ENCODE assay signal across 8 mouse cellular contexts in genomic region chrX:71365011-71365410, GRCm38 (mm10). TPM values are rescaled to one million over a fixed set of nuclear protein-coding genes. Genes with fewer than 3 reads are reported as not detected.
DNase-seq lines count a peak whose midpoint lies in the region; ATAC-seq lines count a peak whose summit lies in the region.

No protein-coding gene starts in this region.

- DNase-seq in spleen, adult 12 weeks (ENCODE audit: low spot score): peak; percentile 11
- DNase-seq in spleen, adult 18-20 months: no peak
- peak; percentile 35 for DNase-seq in cerebellum, adult 8-10 months
- peak; percentile 8 to 17 for DNase-seq in frontal cortex, postnatal 10 days (ENCODE audit: low spot score in 2 of 2)
- DNase-seq in liver, embryonic 11.5 days (ENCODE audit: low spot score): peak; percentile 51
- peak; percentile 20 for DNase-seq in thymus, postnatal 14 days

- 0 out of 2 replicates have a peak, but pooled peaks cover 2% of the 10 kb centered on the region for H3K4me1 ChIP-seq in intestine, embryonic 16.5 days (ENCODE audit: control insufficient read depth, insufficient read depth, low read length)
- H3K4me1 ChIP-seq in liver, embryonic 11.5 days (replicated peaks; ENCODE audit: control insufficient read depth, insufficient read depth, low read length): no peaks in the 10 kb centered on the region
- H3K4me1 ChIP-seq in neural tube, embryonic 12.5 days: no peaks in the 10 kb centered on the region

- peak overlapping the region; percentile 59 for H3K27ac ChIP-seq in intestine, embryonic 16.5 days (ENCODE audit: low read length)
- 0 out of 2 replicates have a peak overlapping the region, but pooled peaks have one; percentile 25 for H3K27ac ChIP-seq in liver, embryonic 11.5 days (ENCODE audit: low read depth, low read length)
- H3K27ac ChIP-seq in neural tube, embryonic 12.5 days: peak overlapping the region; percentile 26; the same call in 1 of the 2 replicates

- WGBS in intestine, embryonic 16.5 days: 15% methylated on average over 16 of the region's 20 CpGs
- WGBS in liver, embryonic 11.5 days: 23% methylated on average over 15 of the region's 20 CpGs
- WGBS in neural tube, embryonic 12.5 days: 29% methylated on average over 17 of the region's 20 CpGs

- peak overlapping the region; percentile 80 for H3K9ac ChIP-seq in intestine, embryonic 16.5 days (ENCODE audit: low read depth, low read length)
- H3K9ac ChIP-seq in liver, embryonic 11.5 days (ENCODE audit: low read depth, low read length): peak overlapping the region; percentile 76
- H3K9ac ChIP-seq in neural tube, embryonic 12.5 days: peak overlapping the region; percentile 72

- H3K27me3 ChIP-seq in intestine, embryonic 16.5 days (replicated peaks; ENCODE audit: control insufficient read depth, insufficient read depth, low read length): no peaks in the 10 kb centered on the region
- H3K27me3 ChIP-seq in liver, embryonic 11.5 days (replicated peaks; ENCODE audit: control insufficient read depth, insufficient read depth, low read length): no peaks in the 10 kb centered on the region
- H3K27me3 ChIP-seq in neural tube, embryonic 12.5 days (replicated peaks): no peaks in the 10 kb centered on the region

- ATAC-seq in intestine, embryonic 16.5 days: peak; percentile 75
- ATAC-seq in liver, embryonic 11.5 days (replicated peaks; ENCODE audit: low FRiP score): peak; percentile 61
- peak; percentile 71 for ATAC-seq in neural tube, embryonic 12.5 days (ENCODE audit: low FRiP score, low read depth)

- H3K4me2 ChIP-seq in intestine, embryonic 16.5 days (ENCODE audit: low read depth, low read length): peak overlapping the region; percentile 52
- peak overlapping the region; percentile 69 for H3K4me2 ChIP-seq in liver, embryonic 11.5 days
- peak overlapping the region; percentile 61 for H3K4me2 ChIP-seq in neural tube, embryonic 12.5 days (replicated peaks)

- no peaks in the 10 kb centered on the region for H3K9me3 ChIP-seq in intestine, embryonic 16.5 days (ENCODE audit: control insufficient read depth, low read length)
- no peaks in the 10 kb centered on the region for H3K9me3 ChIP-seq in liver, embryonic 11.5 days (ENCODE audit: control insufficient read depth, low read length)
- no peaks in the 10 kb centered on the region for H3K9me3 ChIP-seq in neural tube, embryonic 12.5 days

- H3K4me3 ChIP-seq in intestine, embryonic 16.5 days (ENCODE audit: low read length): peak overlapping the region; percentile 66
- peak overlapping the region; percentile 71 for H3K4me3 ChIP-seq in liver, embryonic 11.5 days (ENCODE audit: low read depth, low read length)
- H3K4me3 ChIP-seq in neural tube, embryonic 12.5 days: peak overlapping the region; percentile 59

- H3K36me3 ChIP-seq in intestine, embryonic 16.5 days (ENCODE audit: control insufficient read depth, insufficient read depth, low read length): no peaks in the 10 kb centered on the region
- H3K36me3 ChIP-seq in liver, embryonic 11.5 days (ENCODE audit: control insufficient read depth, insufficient read depth, low read length): no peaks in the 10 kb centered on the region
- no peaks in the 10 kb centered on the region for H3K36me3 ChIP-seq in neural tube, embryonic 12.5 days

RNA-seq across cellular contexts. Expression of gene Mtmr1, which starts 0.5 kb away (rescaled TPM):
- 9.3 and 10.9 TPM in 2 replicates for polyA plus RNA-seq in intestine, embryonic 16.5 days (2015; fragmentation: Nextera tagmentation; extraction: Ambion mirVana)
- polyA plus RNA-seq in liver, embryonic 11.5 days (2014; fragmentation: Nextera tagmentation; extraction: Ambion mirVana): 10.4 and 14.5 TPM in 2 replicates
- 16.8 and 19.4 TPM in 2 replicates for polyA plus RNA-seq in neural tube, embryonic 12.5 days (2016; fragmentation: Nextera tagmentation; extraction: Ambion mirVana)

Comparison
In these comparisons a context has a peak if more than half of its experiments do, and no peak if none do; other contexts are left out.
1. DNase-seq: peak in spleen, adult 12 weeks (single experiment), cerebellum, adult 8-10 months (single experiment), frontal cortex, postnatal 10 days (2 of 2), liver, embryonic 11.5 days (single experiment) and thymus, postnatal 14 days (single experiment); none in spleen, adult 18-20 months (0 of 2).
2. Peak in every context shown above with its lines, with median percentiles within 50 percentile points of each other: ATAC-seq, H3K27ac ChIP-seq, H3K4me2 ChIP-seq, H3K4me3 ChIP-seq and H3K9ac ChIP-seq.